Mouse (Mus musculus) left cerebral cortex, adult 9 months (tissue): ENCODE results near the gene Tmem245.
A peak's percentile ranks its signal among the peaks of the same experiment; 100 is the strongest.

Source experiments
- DNase-seq, 2 experiments: peaks; one replicate each; pipeline ENCODE4 v3.0.0; 2022; ENCODE audit warnings: low spot score in 2 of 2

Tmem245 gene

DNA sequence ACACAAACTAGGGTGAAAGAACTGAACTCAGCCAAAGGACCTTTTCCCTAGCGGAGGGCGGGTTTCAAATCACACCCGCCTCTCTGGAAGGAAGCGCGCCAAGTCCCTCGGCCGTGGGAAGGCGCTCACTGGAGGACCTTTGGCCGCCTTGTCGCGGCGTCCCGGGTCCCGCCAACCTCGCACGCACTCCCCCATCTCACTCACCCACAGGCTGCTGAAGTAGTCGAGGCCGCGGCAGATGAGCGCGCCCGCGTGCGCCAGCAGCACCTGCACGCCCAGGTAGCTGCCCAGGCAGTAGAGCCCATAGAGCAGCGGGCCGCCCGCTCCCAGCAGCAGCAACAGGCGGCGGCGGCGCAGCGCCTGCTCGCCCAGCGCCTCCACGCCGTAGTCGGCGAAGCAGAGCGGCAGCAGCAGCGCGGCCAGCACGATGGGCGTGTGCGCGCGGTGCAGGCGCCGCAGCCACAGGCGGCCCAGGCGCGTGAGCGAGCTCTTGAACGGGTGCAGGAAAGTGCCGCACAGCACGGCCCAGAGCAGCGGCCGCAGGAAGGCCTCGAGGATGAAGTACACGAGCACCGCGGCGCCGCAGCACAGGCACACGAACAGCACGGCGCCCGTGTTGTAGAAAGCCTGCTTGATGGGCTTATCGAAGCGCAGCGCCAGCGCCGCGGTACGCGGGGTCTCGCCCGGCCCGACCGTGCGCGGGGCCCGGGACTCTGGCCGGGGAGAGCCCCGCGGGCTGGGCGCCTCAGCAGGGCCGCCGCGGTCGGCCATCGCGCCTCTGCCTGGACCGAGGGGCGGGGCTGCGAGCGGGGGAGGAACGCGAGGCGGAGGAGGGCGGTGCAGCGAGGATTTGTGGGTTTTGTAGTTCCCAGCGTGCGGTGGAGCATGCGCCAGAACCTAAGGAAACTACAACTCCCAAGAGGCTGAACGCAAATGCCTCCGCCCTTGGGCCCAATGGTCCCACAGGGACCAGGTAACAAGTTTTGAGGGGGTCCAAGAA, at the start of gene Tmem245:
Gene Tmem245 (minus strand): TSS at position 797 of the 1,000 bp plus-strand sequence.
- peak; percentile 73 to 93 for DNase-seq

DNA sequence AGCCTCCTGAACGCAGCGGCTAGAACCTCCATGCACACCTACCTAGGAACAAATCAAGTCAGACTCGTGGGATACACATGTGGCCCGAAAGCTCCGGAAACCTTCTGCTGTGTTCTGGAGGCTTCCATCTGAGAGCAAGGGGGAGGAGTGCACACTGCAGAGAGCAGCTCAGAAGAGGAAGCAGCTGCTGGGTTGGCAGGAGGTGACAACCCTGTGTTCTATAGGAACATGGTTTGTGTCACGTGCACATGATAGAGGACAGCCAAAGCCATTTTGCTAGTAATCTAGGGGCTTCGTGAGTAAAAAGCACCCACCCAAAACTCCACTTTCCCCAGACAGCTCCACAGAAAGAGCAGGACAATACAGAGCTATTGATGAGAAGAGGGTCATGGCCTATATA, 46.1 kb upstream of the Tmem245 start:
- no peak for DNase-seq

DNA sequence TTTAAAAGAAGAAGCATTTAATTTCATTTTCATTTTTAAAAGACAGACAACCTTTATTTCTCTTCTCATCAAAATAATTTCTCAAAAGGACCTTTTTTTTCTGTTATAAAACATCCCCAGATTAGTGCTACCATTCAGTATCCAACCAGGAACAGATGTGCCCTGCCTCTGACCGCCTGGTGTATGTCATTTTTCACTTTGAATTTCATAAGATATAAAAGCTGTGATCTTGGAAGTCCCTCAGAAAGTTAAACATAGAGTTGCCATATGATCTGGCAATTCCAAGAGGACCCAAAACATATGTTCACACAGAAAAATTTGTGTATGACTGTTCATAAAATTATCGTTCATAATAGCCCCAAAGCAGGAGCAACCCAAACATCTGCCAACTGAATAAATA, 44.7 kb upstream of the Tmem245 start:
- DNase-seq, result no peak

DNA sequence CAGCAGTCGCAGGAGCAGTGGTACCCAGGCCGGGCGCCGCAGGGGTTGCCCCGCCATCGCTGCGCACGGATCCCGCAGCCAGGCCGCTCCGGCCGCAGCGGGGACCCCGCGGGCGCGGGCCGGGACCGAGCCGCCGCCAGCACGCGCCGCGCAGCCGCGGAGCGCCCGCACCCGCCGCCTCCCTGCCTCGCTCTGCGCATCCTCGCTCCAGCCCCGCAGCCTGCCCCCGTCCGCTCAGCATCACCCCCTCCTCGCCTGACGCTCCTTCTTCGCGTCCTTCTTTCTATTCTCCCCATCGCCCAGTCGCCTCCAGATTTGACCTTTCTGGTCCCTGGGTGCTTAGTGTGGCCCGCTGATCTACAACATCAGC, 43.0 kb upstream of the Tmem245 start, which contains the start of gene Frrs1l:
Gene Frrs1l (minus strand): TSS at position 177 of the 370 bp plus-strand sequence.
- peak; percentile 31 to 52 for DNase-seq

DNA sequence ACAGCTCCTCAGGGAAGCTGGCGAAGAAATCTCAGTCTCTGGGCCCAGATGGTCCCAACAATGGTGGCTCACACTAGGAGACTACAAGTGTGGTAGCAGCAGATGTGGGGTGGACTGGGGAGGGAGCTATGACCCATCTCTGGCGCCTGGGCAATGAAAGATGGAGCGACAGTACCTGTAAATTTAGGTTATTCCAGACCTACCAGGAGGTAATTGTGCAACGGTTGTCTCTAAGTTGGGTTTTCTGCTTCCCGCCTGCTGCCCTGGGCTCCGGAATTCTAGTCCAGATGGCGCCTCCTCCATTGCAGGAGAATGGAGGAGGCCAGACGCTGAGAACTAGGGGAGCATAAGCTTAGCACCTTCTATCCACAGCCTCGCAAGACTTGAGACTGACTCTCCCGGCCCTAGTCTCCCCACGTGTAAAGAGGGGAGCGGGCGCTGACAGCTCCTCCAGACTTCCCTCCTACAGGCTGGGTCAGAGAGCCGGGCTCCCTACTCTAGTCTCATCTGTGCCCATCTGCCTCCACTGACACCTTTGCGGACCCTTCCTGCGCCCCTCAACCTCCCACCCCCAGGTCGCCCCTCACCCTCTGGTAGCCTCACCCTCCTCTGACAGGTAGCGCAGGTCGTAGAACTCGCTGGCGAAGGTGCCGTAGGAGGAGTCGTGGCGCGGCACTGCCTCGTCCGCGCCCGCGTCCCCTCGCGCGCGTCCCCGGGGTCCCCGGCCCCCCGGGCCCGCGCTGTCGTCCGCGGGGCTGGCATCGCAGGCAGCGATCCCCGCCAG, 42.4 kb upstream of the Tmem245 start:
- DNase-seq, result peak in 1 of 2 experiments; percentile 64

DNA sequence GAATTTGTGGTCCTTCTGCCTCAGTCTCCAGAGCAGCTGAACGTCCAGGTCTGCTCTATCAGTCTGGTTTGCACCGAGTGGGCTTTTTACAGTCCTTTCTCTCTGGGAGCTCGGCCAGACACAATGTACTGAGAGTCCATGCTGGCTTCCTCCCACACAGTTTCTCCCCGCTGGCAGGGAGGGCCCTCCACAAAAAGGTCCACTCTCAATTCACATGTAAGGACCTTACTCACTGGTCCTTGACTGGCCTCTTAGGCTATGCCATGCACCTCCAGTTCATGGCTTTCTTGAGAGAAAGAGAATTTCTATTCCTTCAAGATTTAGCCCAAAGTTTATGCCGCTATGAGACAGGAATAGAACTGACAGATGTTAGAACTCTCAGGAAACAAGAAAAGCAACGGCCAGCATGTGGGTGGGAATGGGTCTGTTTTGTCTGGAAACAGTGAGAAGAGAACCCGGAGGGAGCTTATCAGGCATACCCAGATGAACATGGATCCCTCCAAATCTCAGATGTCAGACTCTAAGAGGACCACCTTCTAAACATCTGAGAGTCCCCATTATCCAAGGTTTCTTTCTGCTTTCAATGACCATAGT, 18.4 kb upstream of the Tmem245 start:
- peak in 1 of 2 experiments; percentile 69 for DNase-seq

DNA sequence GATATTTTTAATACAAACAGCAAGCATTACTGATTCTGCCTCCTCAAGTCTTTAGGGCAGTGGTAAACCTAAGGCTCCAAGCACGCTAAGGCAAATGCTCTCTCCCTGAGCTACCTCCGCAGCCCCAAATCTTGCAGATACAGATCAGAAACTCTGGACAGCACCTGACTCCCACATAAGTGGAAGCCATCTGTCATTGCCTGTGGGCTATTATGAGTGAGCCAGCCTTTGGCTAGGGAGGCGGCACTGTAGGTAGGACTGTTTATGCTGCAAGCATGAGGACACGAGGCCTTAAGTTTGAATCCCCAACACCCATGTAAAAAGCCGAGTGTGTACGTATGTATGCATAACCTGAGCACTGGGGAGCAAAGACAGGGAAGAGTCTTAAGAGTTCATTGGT, 16.4 kb upstream of the Tmem245 start:
- DNase-seq, result peak in 1 of 2 experiments; percentile 75

DNA sequence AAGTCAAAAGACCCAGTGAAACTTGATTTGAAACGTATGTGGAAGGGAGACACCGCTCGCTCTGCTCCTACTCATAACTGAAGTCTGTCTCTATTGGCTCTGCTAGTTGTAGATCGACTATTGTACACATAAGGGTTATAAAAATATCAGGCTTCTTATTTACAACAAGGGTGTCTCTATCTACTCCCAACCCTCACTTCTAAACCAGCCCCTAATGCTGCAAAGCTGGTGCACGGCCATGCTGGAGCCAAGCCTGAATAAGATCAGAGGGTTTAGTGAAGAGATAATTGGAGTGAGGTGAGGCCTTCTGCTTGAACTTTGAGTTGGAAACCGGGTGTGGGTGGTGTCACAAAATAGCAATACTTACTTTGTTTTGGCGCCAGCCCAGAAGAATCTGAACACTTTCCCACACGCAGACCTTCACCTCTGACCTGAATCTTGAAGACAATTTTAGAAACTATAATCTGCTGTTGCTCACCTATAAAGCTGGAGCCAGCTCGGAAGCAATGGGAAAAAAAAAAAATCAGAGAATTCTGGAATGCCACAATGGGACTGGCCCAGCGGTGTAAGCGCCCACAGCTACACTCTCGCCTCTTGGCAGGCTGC, 14.2 kb upstream of the Tmem245 start:
- no peak for DNase-seq

DNA sequence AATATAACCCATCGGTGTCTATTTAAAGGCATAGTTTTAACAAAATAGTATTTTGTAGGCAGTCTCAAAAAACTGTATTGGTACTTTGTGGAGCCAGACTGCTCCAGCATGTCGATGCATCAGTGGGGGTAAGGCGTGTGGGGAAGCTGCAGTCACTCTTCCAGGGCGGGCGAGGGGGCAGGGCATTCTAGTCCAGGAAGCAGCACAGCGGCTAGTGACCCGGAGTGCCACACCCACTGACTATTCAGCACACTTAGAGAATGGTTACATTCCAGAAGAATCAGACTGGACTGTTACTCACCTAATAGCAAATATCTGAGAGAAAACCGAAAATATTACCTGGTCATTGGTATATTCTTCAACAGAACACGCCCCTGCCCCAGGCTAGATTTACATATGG, 10.3 kb upstream of the Tmem245 start:
- no peak for DNase-seq

DNA sequence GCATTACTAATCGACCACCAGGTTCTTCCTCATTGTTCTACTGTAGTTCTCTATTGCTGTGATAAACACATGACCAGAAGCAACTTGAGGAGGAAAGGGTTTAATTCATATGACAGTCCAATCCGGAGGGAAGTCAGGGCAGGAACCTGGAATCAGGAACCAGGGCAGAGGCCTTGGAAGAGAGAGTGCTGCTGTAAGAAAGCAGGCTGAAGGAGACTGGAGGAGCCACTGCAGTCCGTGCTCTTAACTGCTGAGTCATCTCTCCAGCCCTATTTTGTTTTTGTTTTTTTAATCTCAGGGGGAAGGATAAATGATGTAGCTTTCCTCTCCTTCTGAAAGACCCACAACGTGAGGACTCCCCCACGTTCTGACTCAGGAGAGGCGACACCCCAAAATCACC, 6.0 kb upstream of the Tmem245 start:
- DNase-seq, result no peak

DNA sequence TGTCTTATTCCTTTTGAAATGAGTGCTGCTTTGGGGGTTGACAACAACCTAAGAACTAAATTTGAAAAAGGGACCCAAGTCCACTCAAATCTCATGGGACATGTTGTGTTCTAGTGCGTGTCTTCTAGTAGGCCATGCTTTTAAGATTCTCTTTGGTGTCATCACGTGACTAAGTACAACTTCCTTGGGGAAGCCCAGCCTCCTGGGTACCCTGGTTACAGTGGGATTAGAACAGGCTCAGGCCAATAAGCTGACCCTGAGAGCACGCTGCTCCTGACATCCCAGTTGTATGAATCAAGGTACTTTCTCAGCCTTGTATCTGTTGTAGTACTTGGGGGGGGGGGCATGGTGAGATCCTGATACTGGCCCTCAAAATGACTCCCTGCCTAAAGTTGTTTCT, 4.5 kb upstream of the Tmem245 start:
- DNase-seq, result no peak

DNA sequence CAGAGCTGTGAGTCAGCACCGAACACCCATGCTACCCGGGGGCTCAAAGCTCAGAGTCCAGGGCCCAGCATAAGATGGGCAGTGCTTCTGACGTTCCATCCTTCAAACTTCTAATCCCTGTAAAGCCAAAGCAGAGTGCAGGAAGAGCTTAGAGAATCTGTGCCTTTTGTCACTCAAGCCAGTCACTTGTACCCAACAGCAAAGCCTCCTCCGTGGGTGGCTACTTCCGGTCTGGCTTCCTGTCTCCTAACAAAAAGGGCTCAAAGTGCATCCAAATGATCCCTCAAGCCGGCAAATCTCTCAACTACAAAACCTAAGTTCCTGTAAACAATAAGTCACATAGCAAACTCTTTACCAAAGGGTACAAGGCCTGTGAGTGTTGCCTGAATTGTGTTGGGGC, 2.3 kb upstream of the Tmem245 start:
- DNase-seq, result no peak

DNA sequence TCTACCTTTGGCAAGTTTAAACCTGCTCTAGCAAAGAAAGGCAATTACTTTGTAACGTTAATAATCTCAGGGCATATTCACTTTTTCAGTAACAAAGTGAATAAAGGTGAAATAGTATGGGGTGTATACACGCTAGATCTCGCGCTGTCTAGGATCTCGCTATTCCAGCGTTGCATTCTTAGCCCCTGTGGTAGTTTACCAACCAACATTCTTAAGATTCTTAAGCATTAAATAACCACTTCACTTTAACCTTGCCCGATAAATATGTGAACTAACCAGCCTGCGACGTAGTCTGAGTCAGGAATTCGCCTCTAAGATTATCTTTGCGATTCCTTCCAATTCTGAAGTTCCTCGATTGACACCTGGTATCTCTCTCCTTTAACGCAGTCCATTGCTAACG, 1.1 kb downstream of the Tmem245 start:
- DNase-seq, result no peak

DNA sequence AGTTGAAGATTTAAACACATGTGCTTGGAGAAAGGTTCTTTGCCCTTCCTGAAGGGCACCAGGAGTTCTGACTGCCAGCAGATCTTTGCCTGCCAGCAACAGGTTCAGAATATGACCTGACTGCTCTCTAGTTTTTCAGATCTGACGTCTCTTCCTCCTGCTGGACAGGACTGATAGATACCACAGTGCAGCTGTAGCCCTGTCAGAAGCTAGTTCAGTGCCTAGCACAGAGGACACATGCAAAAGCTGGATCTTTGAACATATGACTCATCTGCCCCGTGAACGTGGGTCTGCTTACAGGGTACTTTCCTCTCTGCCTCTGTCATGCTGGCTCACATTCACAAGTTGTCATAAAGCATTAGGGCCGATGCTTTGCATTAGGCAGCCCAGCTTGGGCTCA, 3.0 kb downstream of the Tmem245 start:
- no peak for DNase-seq

DNA sequence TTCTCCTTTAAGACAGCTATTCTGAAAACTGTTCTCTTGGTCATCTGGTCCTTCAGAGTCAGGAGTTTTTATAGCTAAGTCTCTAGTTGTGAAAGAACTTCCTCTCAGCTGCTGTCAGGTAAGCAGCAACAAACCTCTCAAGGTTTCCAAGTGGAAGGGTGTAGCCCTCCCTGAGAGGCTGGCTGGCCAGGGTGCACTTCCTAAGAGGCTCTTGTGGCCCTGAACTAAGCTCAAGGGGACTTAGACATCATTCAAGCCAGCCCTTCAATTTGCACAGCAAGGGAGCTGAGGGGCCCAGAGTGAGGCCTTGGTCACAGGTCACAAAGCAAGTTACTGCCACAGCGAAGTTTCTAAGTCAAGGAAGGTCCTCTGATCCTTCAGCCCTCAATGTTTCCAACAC, 4.0 kb downstream of the Tmem245 start:
- no peak for DNase-seq

DNA sequence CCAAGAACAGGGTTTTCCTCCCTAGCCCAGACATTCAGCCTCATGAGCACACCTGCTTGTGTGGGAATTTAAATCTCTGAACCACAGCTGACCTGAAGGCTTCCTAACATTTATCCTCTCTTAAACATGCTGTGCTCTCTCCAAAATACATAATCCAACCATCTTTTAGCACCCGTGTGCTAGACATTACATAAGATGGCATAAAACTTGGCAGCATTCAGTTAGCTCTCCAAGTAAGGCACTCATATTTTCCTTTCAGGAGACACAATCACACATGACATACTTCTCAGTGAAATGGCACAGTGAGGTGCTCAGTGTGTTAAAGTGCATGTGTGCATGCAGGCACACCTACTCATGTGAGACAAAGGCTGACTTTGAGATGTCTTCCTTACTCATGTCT, 4.7 kb downstream of the Tmem245 start:
- no peak for DNase-seq

DNA sequence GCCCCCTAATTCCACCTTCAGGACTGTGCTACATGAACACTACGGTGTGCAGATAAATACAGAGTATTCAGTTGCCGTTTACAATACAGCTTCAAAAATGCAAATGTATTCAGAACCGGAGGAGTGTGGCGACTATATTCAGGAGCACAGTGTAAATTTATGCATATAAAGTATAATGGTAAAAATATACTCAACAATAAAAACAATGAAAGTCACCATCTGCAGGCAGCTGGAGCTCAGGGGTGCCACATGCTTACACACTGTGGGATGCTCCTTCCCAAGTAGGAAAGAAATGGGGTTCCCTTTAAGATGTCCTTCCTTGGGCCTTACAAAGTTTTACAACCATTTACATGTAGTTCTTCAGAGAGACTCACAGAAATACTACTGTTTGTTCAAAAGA, 5.8 kb downstream of the Tmem245 start:
- no peak for DNase-seq

DNA sequence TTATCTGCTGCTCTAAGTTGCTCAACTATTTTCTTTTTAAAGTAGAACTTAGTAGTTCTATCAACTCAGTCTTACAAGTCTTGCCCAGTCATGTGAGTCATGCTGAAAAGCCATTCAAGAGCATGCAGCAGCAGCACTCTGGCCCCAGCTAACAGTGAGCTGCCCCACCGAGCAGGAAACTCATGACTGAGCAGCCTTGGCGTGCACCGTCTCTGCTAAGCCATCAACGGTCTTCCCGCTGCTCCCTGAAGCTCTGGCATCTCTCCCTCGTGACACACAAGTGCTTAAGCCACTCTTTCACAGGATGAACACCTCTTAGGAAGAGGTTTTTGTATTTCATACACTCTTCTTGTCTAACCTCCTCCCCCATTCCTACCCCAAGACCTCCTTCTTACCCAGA, 10.1 kb downstream of the Tmem245 start:
- no peak for DNase-seq

DNA sequence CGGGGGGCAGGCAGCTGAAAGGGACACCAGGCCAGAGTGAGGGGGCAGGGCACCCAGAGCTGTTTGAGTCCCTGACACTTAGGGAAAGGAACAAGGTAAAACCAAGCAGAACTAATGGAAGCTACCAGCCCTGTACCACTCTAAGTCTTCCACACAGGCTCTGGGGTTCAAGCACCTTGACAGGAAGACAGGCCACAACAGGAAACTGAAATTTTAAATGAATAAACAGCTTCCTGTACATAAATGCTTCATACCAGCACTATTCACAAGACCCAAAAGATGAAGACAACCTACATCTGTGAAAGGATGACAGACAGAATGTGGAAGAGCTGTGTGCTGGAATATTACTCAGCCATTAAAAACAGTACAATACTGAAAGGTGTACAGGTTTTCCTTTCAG, 11.9 kb downstream of the Tmem245 start:
- no peak for DNase-seq

DNA sequence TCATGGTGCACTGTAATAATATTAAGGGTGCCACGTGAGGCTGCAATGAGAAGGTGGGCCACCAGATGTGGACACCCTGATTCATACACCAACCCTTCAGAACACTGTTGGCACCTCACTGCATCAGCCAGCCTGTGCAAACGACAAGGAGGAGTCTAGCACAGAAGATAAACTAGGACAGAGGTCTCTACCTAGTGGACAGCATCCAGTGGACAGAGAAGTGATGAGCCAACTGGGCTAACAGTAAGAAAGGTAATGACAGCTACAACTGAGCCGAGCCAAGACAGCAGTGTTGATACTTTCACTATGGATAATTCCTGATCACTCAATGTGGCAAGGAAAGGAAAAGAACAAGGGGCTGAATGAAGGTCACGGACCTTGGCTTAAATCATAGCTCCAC, 14.1 kb downstream of the Tmem245 start:
- no peak for DNase-seq

DNA sequence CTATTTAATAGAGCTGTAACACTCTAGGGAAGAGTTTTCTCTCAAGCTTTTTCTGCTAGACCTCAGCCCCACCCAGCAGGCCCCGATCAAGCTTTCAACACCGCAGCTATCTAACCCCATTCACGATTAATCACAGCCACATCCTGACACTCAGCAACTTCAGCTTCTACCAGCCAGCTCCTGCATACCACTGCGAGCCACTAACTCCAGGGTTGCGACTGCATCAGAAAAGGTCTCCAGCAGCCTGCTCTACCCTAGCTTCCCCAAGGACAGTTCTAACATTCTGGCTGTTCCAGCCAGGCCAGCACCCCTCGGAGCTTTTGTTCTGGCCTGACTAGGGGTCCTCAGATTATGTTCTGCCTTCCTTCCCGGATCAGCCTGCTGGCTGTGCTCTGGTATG, 15.1 kb downstream of the Tmem245 start:
- no peak for DNase-seq

DNA sequence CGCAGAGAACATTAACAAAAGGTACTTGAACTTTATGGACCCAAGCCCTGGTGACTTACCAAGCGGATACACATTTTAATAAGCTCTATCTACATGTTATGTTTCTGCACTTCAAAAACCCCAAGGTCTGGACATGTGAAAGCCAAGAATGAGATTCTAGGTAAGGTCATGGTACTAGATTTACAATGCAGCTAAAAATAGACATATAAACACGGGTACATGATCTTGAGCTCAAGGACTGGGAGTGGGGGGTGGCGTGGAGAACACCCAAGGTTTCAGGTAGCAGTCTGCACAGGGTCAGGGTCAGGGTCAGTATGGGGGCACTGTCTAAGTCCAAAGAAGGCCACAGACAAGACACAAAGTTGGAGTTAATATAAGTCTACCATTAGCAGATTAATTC, 16.9 kb downstream of the Tmem245 start:
- DNase-seq, result no peak
